Mouse (Mus musculus): ENCODE measurements around the gene Foxp1. TPM values are rescaled to one million over a fixed set of nuclear protein-coding genes. Genes with fewer than 3 reads are reported as not detected.

The Foxp1 gene
- polyA plus RNA-seq, 1 experiment from 2014 or later: 66.8 TPM

- no peak for ATAC-seq (replicated peaks; ENCODE audit: insufficient number of reproducible peaks, insufficient read depth, low FRiP score, low read depth)
- H3K27me3 ChIP-seq: no peaks in the 10 kb centered on the region
- H3K27ac ChIP-seq: 0 out of 2 replicates have a peak overlapping the region, but pooled peaks have one; percentile 38
- WGBS: 51% methylated on average over 10 of the region's 10 CpGs
- H3K4me3 ChIP-seq: no peak overlapping the region
- H3K36me3 ChIP-seq: no peaks in the 10 kb centered on the region
- H3K4me2 ChIP-seq: no peak overlapping the region
- peaks cover 26% of the 10 kb centered on the region for H3K4me1 ChIP-seq (replicated peaks)
- no peak overlapping the region for H3K9ac ChIP-seq
- no peaks in the 10 kb centered on the region for H3K9me3 ChIP-seq (replicated peaks)
Measured at GRCm38 (mm10) chr6:99483556-99483955, 39.0 kb downstream of the Foxp1 start.

- Histone ChIP-seq H3K4me1 (replicated peaks) (peaks cover 26% of the 10 kb centered on the region), H3K27me3 (no peaks in the 10 kb centered on the region), H3K4me2 (no peak overlapping the region), H3K27ac (no peak overlapping the region), H3K4me3 (no peak overlapping the region), H3K9me3 (replicated peaks) (no peaks in the 10 kb centered on the region), H3K36me3 (no peaks in the 10 kb centered on the region), H3K9ac (no peak overlapping the region)
- ATAC-seq (replicated peaks; ENCODE audit: insufficient number of reproducible peaks, insufficient read depth, low FRiP score, low read depth): no peak
- WGBS: 67% methylated on average over 7 of the region's 7 CpGs
Measured at GRCm38 (mm10) chr6:99481568-99481967, 41.0 kb downstream of the Foxp1 start.

GRCm38 (mm10) chr6:99478873-99479650, 43.5 kb downstream of the Foxp1 start:
- no peak for ATAC-seq (replicated peaks; ENCODE audit: insufficient number of reproducible peaks, insufficient read depth, low FRiP score, low read depth)
- no peak overlapping the region for H3K9ac ChIP-seq
- peaks cover 5% of the 10 kb centered on the region for H3K4me1 ChIP-seq (replicated peaks)
- H3K27me3 ChIP-seq: no peaks in the 10 kb centered on the region
- H3K36me3 ChIP-seq: no peaks in the 10 kb centered on the region
- no peak overlapping the region for H3K4me3 ChIP-seq
- H3K9me3 ChIP-seq (replicated peaks): no peaks in the 10 kb centered on the region
- WGBS: 79% methylated on average over 13 of the region's 13 CpGs
- H3K4me2 ChIP-seq: no peak overlapping the region
- no peak overlapping the region for H3K27ac ChIP-seq

- no peaks in the 10 kb centered on the region for H3K36me3 ChIP-seq
- H3K9me3 ChIP-seq (replicated peaks): no peaks in the 10 kb centered on the region
- no peak overlapping the region for H3K4me3 ChIP-seq
- H3K9ac ChIP-seq: no peak overlapping the region
- 80% methylated on average over 9 of the region's 9 CpGs for WGBS
- 0 out of 2 replicates have a peak, but pooled peaks cover 3% of the 10 kb centered on the region for H3K4me1 ChIP-seq (replicated peaks)
- H3K27me3 ChIP-seq: no peaks in the 10 kb centered on the region
- ATAC-seq (replicated peaks; ENCODE audit: insufficient number of reproducible peaks, insufficient read depth, low FRiP score, low read depth): no peak
- no peak overlapping the region for H3K4me2 ChIP-seq
- no peak overlapping the region for H3K27ac ChIP-seq
Measured at GRCm38 (mm10) chr6:99475040-99475439, 47.5 kb downstream of the Foxp1 start.

GRCm38 (mm10) chr6:99470906-99471305, 51.6 kb downstream of the Foxp1 start:
- no peak overlapping the region for H3K9ac ChIP-seq
- no peak overlapping the region for H3K4me3 ChIP-seq
- ATAC-seq (replicated peaks; ENCODE audit: insufficient number of reproducible peaks, insufficient read depth, low FRiP score, low read depth): no peak
- 0 out of 2 replicates have a peak, but pooled peaks cover 7% of the 10 kb centered on the region for H3K4me1 ChIP-seq (replicated peaks)
- 64% methylated on average over 5 of the region's 5 CpGs for WGBS
- no peak overlapping the region for H3K27ac ChIP-seq
- H3K27me3 ChIP-seq: no peaks in the 10 kb centered on the region
- no peaks in the 10 kb centered on the region for H3K36me3 ChIP-seq
- H3K4me2 ChIP-seq: no peak overlapping the region
- H3K9me3 ChIP-seq (replicated peaks): no peaks in the 10 kb centered on the region

GRCm38 (mm10) chr6:99469134-99469834, 53.2 kb downstream of the Foxp1 start:
- Histone ChIP-seq H3K9ac (no peak overlapping the region), H3K27ac (no peak overlapping the region), H3K4me3 (no peak overlapping the region), H3K4me1 (replicated peaks) (0 out of 2 replicates have a peak, but pooled peaks cover 7% of the 10 kb centered on the region), H3K9me3 (replicated peaks) (no peaks in the 10 kb centered on the region), H3K4me2 (no peak overlapping the region), H3K27me3 (no peaks in the 10 kb centered on the region), H3K36me3 (no peaks in the 10 kb centered on the region)
- ATAC-seq (replicated peaks; ENCODE audit: insufficient number of reproducible peaks, insufficient read depth, low FRiP score, low read depth): no peak
- 82% methylated on average over 12 of the region's 12 CpGs for WGBS

- Histone ChIP-seq H3K4me1 (replicated peaks) (0 out of 2 replicates have a peak, but pooled peaks cover 7% of the 10 kb centered on the region), H3K9me3 (replicated peaks) (no peaks in the 10 kb centered on the region), H3K9ac (no peak overlapping the region), H3K4me2 (no peak overlapping the region), H3K4me3 (no peak overlapping the region), H3K27ac (no peak overlapping the region), H3K27me3 (no peaks in the 10 kb centered on the region), H3K36me3 (no peaks in the 10 kb centered on the region)
- no peak for ATAC-seq (replicated peaks; ENCODE audit: insufficient number of reproducible peaks, insufficient read depth, low FRiP score, low read depth)
- 61% methylated on average over 3 of the region's 3 CpGs for WGBS
Measured at GRCm38 (mm10) chr6:99467831-99468230, 54.7 kb downstream of the Foxp1 start.

GRCm38 (mm10) chr6:99467109-99467508, 55.4 kb downstream of the Foxp1 start:
- no peaks in the 10 kb centered on the region for H3K36me3 ChIP-seq
- H3K4me2 ChIP-seq: no peak overlapping the region
- no peaks in the 10 kb centered on the region for H3K9me3 ChIP-seq (replicated peaks)
- H3K4me1 ChIP-seq (replicated peaks): 0 out of 2 replicates have a peak, but pooled peaks cover 7% of the 10 kb centered on the region
- 48% methylated on average over 8 of the region's 8 CpGs for WGBS
- no peak overlapping the region for H3K27ac ChIP-seq
- H3K4me3 ChIP-seq: no peak overlapping the region
- no peak overlapping the region for H3K9ac ChIP-seq
- no peak for ATAC-seq (replicated peaks; ENCODE audit: insufficient number of reproducible peaks, insufficient read depth, low FRiP score, low read depth)
- no peaks in the 10 kb centered on the region for H3K27me3 ChIP-seq

- Histone ChIP-seq H3K36me3 (no peaks in the 10 kb centered on the region), H3K27ac (no peak overlapping the region), H3K9ac (no peak overlapping the region), H3K4me3 (no peak overlapping the region), H3K9me3 (replicated peaks) (no peaks in the 10 kb centered on the region), H3K4me2 (no peak overlapping the region), H3K4me1 (replicated peaks) (0 out of 2 replicates have a peak, but pooled peaks cover 7% of the 10 kb centered on the region), H3K27me3 (no peaks in the 10 kb centered on the region)
- WGBS: 63% methylated on average over 8 of the region's 8 CpGs
- ATAC-seq (replicated peaks; ENCODE audit: insufficient number of reproducible peaks, insufficient read depth, low FRiP score, low read depth): no peak
Measured at GRCm38 (mm10) chr6:99466354-99466753, 56.2 kb downstream of the Foxp1 start.

GRCm38 (mm10) chr6:99464449-99464848, 58.1 kb downstream of the Foxp1 start:
- Histone ChIP-seq H3K9me3 (replicated peaks) (no peaks in the 10 kb centered on the region), H3K4me3 (no peak overlapping the region), H3K27ac (no peak overlapping the region), H3K36me3 (no peaks in the 10 kb centered on the region), H3K4me1 (replicated peaks) (0 out of 2 replicates have a peak, but pooled peaks cover 4% of the 10 kb centered on the region), H3K9ac (no peak overlapping the region), H3K27me3 (no peaks in the 10 kb centered on the region), H3K4me2 (no peak overlapping the region)
- WGBS: 88% methylated on average over 4 of the region's 4 CpGs
- ATAC-seq (replicated peaks; ENCODE audit: insufficient number of reproducible peaks, insufficient read depth, low FRiP score, low read depth): no peak

- H3K4me1 ChIP-seq (replicated peaks): 0 out of 2 replicates have a peak, but pooled peaks cover 4% of the 10 kb centered on the region
- 82% methylated on average over 7 of the region's 7 CpGs for WGBS
- ATAC-seq (replicated peaks; ENCODE audit: insufficient number of reproducible peaks, insufficient read depth, low FRiP score, low read depth): no peak
Measured at GRCm38 (mm10) chr6:99463906-99464305, 58.6 kb downstream of the Foxp1 start.

More at GRCm38 (mm10) chr6:99463906-99464305, 58.6 kb downstream of the Foxp1 start:
- Histone ChIP-seq H3K4me2 (no peak overlapping the region), H3K4me3 (no peak overlapping the region), H3K9me3 (replicated peaks) (no peaks in the 10 kb centered on the region), H3K36me3 (no peaks in the 10 kb centered on the region), H3K27me3 (no peaks in the 10 kb centered on the region), H3K9ac (no peak overlapping the region), H3K27ac (no peak overlapping the region)
